Mouse (Mus musculus) testis, postnatal 14 days (tissue): ENCODE results near the gene Plekhh2.
"Not testable (repeated sequence)": the region's sequence is repeated elsewhere in the genome, so short reads cannot be mapped to it uniquely, and the experiment has no call there.

ENCODE experiments used
- DNase-seq: peaks from one replicate; pipeline ENCODE4 v3.0.0; 2021; ENCODE audit warnings: low spot score

Plekhh2 gene

GRCm38 (mm10) chr17:84512516-84513085, 906 bp downstream of the Plekhh2 start:
- no peak for DNase-seq

DNA sequence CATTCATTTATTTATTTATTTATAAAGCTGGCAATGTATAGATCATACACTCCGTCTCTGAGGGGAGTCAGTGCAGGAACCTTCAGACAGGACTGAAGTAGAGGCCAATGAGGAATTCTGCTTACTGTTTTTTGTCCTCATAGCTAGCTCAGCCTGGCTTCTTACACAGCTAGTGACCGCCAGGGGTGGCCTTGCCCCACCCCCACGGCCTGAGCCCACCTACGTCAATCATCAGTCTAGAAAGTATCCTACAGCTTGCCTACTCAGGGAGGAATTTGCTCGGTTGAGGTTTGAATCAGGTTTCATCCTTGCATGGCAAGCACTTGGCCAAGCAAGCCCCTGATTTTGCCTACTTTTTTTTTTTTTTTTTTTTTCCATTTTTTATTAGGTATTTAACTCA, 4.2 kb downstream of the Plekhh2 start:
- DNase-seq, result no peak

GRCm38 (mm10) chr17:84519346-84519745, 7.7 kb downstream of the Plekhh2 start:
- no peak for DNase-seq

DNA sequence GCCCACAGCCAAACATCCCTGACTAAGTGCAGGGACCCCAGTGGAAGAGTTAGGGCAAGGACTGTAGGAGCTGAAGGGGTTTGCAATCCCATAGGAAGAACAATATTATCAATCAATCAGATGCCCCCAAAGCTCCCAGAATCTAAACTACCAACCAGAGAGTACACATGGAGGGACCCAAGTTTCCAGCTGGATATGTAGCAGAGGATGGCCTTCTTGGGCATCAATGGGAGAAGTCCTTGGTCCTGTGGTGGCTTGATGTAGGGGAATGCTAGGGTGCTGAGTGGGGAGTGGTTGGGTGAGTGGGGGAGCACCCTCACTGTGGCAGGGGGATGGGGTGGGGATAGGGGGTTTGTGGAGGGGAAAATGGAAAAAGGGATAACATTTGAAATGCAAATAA, 8.4 kb downstream of the Plekhh2 start:
- DNase-seq, result no peak

GRCm38 (mm10) chr17:84529356-84529755, 17.7 kb downstream of the Plekhh2 start:
- DNase-seq, result no peak

GRCm38 (mm10) chr17:84530202-84530796, 18.6 kb downstream of the Plekhh2 start:
- no peak for DNase-seq

DNA sequence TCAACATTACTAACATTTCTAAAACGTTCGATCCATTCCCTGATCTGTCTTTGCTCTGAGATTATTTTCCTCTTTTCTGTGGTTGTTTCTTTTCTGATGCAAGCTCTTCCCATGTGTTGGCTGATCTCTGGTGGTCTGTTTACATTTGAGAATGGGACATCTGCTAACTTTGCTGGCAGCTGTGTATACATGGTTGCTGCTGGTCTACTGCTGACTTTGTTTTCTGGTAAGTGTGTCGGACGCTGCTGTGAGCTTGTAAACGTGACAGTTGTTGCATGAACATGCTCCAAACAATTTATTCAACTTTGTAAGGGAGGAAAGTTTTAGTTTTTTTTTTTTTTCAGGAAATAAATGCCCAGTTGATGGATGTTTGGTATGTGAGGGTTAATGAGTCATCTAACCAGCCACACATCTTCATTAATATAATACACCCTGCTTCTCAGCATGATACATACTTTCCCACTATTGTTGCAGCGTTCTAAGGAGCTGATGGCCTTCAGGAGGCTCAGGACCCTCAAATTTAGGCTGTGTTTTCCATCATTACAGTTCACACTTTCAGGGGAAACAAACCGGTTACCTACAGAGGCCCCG, 21.3 kb downstream of the Plekhh2 start:
- DNase-seq, result no peak

- DNase-seq, result no peak
Measured at GRCm38 (mm10) chr17:84533841-84534240, 22.1 kb downstream of the Plekhh2 start.

DNA sequence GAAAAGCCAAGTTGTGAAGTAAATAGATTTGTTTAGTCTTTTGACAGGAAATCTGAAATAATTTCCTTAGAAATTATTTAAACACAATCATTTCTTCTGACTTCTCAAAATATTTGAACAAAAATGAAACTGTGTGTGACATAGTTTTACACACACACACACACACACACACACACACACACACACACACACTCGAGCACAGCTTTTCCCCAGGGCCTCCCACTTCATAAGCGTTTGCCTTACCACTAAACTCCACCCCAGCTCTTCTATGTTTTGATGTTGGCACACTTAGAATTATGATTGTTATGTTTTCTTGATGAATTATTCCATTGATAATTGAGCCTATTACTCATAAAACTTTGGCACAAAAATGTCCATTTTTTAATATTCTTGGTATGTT, 22.9 kb downstream of the Plekhh2 start:
- DNase-seq, result no peak

- no peak for DNase-seq
Measured at GRCm38 (mm10) chr17:84535226-84535625, 23.5 kb downstream of the Plekhh2 start.

DNA sequence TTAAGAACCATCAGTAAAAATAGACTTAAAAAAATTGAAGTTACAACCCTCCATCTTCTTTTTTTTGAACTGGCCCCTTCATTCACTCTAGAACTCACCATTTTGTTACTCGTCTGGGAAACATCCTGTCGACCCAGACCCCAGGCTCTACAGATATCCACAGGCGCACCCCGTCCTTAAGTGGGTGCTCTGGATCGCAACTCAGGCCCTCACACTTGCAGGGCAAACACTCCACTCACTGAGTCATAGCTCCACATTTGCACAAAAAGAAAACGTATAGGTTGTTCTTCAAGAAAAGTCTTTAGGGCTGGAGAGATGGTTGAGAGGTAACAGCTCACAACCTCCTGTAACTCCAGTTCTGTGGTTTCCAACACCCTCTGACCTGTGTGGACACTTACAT, 25.6 kb downstream of the Plekhh2 start:
- no peak for DNase-seq

GRCm38 (mm10) chr17:84537966-84538365, 26.3 kb downstream of the Plekhh2 start:
- peak; percentile 49 for DNase-seq

GRCm38 (mm10) chr17:84540603-84541002, 28.9 kb downstream of the Plekhh2 start:
- no peak for DNase-seq

DNA sequence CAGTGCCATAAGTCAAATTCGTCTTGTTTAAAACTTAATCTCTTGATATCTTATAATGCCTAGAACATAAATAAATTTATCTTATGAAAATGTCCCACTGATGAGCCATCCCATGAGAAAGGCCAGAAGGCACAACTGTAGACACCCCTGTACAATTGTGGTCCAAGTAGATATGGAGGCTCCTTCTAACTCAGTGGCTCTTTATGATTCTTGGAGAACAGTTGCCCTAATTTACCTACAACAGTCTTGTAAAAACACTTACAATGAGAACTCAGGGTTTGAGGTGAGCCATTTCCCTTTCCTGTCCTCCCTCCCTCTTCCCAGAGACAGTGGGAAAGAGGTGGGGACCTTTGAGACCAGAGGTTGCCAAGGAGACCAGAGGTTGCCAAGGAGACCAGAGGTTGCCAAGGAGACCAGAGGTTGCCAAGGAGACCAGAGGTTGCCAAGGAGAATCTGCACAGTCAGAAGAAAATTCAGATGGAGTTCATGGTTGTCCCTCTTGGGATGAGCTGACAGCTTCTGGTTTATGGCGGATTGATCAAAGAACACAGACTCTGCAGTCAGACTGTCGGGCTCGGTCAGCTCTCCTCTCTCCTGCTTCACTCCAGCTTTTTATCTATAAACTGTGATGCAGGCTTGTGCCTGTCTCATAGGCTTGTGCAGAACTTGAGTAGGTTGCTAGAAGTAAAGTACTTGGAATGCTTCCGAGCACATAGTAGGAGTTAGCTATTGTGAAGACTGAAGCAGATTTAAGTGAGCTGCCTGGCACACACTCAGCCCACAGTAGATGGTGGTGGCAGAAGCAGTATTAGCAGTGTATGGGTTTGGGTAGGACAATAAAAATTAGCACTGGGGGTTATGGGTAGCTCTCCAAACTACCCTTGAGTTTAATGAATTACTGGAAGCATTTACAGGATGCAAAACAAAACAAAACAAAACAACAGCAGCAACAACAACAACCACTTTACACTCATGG, 39.5 kb downstream of the Plekhh2 start:
- no peak for DNase-seq

- DNase-seq, result no peak
Measured at GRCm38 (mm10) chr17:84552230-84552629, 40.5 kb downstream of the Plekhh2 start.

GRCm38 (mm10) chr17:84564264-84564663, 52.6 kb downstream of the Plekhh2 start:
- not testable (repeated sequence) for DNase-seq

DNA sequence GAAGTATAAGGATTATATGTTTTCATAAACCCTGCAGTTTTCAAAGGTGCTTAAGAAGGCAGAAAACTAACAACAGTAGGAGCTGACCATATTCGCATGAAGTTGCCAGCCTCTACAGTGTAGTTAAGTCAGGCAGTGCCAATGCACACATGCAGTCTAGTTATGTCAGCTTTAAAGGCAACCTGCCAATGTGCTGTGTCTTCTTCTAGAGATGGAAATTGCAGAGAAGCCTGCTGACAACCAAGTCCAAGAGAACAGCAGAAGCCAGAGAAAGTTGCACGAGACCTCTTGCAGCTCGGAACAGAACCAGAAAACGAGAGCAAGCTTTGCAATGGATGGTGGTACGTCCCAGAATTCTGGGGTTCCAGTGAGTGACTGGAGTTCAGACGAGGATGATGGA, 54.1 kb downstream of the Plekhh2 start:
- no peak for DNase-seq

GRCm38 (mm10) chr17:84566773-84567555, 55.3 kb downstream of the Plekhh2 start:
- no peak for DNase-seq

DNA sequence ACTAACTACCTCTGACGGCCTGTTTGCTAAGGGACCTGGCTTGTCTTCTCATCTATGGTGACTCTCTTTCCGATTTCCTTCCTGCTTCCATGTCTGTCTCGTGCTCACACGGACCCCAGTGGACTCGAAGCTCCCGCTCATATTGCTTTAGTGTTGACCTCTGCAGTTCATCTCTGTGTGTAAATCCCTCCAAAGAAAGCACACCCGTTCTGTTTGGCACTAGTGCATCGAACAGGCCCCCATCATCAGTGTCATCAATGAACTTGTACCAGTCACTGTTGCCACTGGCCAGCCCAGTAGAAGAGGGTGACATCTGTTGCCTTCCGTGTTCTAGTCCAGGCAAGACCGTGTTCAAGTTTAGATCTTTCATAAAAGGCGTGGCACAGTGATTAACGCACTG, 57.1 kb downstream of the Plekhh2 start:
- DNase-seq, result no peak

- DNase-seq, result no peak
Measured at GRCm38 (mm10) chr17:84569770-84570169, 58.1 kb downstream of the Plekhh2 start.

- DNase-seq, result peak; percentile 57
Measured at GRCm38 (mm10) chr17:84571629-84572028, 59.9 kb downstream of the Plekhh2 start.

GRCm38 (mm10) chr17:84573305-84573704, 61.6 kb downstream of the Plekhh2 start:
- no peak for DNase-seq
